Mouse (Mus musculus): ENCODE data around the gene Pno1. TPM values are rescaled to one million over a fixed set of nuclear protein-coding genes. Genes with fewer than 3 reads are reported as not detected.

Pno1 gene
- polyA plus RNA-seq, 1 experiment from 2014 or later = 84.5 TPM

DNA sequence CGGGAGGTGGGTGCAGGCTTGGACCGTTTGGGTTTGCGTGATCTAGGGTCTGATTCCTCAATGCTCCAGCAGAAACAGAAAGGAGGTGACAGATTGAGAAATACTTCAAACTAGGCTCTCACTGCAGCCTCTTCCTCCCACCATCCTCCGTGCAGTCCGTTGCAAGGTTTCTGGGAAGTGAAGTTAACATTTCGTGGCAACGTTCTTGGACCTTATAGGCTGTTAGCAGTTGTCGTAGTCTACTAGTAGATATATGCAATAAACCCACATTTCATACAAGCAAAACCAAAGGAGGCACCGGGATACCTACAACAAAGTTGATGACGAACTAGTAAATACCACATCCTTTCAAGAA is 750 bp upstream of the Pno1 start:
- Histone ChIP-seq H3K4me2 (replicated peaks) (peak overlapping the region; percentile 74), H3K9ac (peak overlapping the region; percentile 73), H3K4me1 (peaks cover 20% of the 10 kb centered on the region), H3K4me3 (peak overlapping the region; percentile 94), H3K27ac (0 out of 2 replicates have a peak overlapping the region, but pooled peaks have one; percentile 31), H3K9me3 (no peaks in the 10 kb centered on the region), H3K27me3 (no peaks in the 10 kb centered on the region), H3K36me3 (peaks cover 15% of the 10 kb centered on the region)
- 3% methylated on average over 10 of the region's 10 CpGs for whole genome bisulfite sequencing
- ATAC-seq (ENCODE audit: insufficient number of reproducible peaks, insufficient read depth, low FRiP score, low TSS enrichment) = no peak

DNA sequence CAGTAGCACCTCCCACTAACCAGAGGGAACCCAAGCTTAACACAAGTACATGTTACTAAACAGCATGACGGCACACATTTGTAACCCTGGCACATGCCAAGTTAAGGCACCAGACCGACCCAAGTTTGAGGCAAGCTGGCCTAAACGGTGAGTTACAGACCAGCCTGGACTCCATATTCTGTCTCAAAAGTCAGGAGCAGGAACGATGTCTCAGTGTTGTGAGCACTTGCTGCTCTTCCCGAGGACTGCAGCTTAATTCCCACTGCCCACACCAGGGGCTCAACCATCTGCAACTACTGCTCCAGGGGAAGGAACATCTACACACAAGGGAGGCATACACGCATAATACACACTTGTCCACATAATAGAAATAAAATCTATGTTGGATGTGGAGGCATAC is 8.9 kb downstream of the Pno1 start:
- Histone ChIP-seq H3K36me3 (peaks cover 38% of the 10 kb centered on the region), H3K4me2 (replicated peaks) (no peak overlapping the region), H3K27me3 (no peaks in the 10 kb centered on the region), H3K9ac (no peak overlapping the region), H3K27ac (no peak overlapping the region), H3K9me3 (no peaks in the 10 kb centered on the region), H3K4me3 (no peak overlapping the region), H3K4me1 (no peaks in the 10 kb centered on the region)
- 87% methylated on average over 6 of the region's 6 CpGs for WGBS
- ATAC-seq (ENCODE audit: insufficient number of reproducible peaks, insufficient read depth, low FRiP score, low TSS enrichment) = no peak

DNA sequence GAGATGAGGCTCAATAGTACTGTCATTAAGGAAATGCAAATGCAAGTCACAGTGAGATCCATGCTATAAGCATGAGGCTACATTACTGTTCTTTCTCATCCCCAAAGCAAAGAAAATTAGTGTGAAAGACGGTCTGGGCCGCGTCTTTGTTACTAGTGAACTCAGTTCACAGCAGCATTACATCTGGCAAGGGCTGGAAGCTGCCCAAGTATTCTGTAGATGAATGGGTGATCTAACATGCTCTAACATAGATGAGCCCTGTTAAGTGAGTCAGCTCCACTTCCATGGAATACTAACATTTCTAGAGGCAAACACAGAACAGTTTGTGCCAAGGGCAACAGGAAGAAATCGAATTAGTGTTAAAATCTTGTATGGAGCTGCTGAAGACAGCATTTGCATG is 10.4 kb downstream of the Pno1 start:
- no peak overlapping the region for H3K27ac ChIP-seq
- H3K4me1 ChIP-seq = no peaks in the 10 kb centered on the region
- 93% methylated on average over 4 of the region's 4 CpGs for WGBS
- no peak for ATAC-seq (ENCODE audit: insufficient number of reproducible peaks, insufficient read depth, low FRiP score, low TSS enrichment)
- H3K9me3 ChIP-seq = no peaks in the 10 kb centered on the region
- no peak overlapping the region for H3K9ac ChIP-seq
- H3K4me2 ChIP-seq (replicated peaks) = no peak overlapping the region
- H3K4me3 ChIP-seq = no peak overlapping the region
- peaks cover 45% of the 10 kb centered on the region for H3K36me3 ChIP-seq
- H3K27me3 ChIP-seq = no peaks in the 10 kb centered on the region

DNA sequence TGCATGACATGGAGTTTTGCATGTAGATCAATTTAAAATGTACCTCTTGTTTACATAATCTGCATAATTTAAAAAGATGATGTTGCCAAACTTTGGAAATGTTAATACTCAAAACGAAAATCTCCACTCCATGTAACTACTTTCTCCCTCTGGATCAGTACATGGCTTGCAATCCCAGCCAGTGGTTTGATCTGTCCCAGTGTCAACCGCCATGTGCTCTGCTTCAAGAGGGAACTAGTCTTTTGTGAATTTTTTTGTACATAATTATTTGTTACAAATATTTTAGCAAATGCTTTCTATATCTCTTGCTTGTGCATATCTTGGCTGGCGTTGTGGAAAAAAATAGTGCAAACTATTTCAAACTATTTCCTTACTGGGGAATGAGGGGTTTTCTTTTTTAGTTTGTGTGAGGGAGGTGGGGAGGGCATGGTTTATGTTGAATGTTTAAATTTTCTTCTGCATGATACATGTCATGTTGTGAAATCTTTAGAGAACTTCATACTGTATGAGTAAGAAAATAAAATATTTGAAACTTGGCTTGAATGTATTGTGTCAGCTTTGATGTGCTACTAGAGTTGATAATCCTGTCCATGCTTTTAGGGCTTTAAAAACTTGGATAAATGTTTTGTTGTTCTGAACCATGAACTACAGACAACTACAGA is 11.4 kb downstream of the Pno1 start:
- WGBS = 93% methylated on average over 3 of the region's 3 CpGs
- no peak overlapping the region for H3K27ac ChIP-seq
- no peak overlapping the region for H3K4me2 ChIP-seq (replicated peaks)
- H3K9ac ChIP-seq = no peak overlapping the region
- peaks cover 53% of the 10 kb centered on the region for H3K36me3 ChIP-seq
- H3K27me3 ChIP-seq = no peaks in the 10 kb centered on the region
- H3K4me1 ChIP-seq = no peaks in the 10 kb centered on the region
- no peaks in the 10 kb centered on the region for H3K9me3 ChIP-seq
- no peak overlapping the region for H3K4me3 ChIP-seq
- no peak for ATAC-seq (ENCODE audit: insufficient number of reproducible peaks, insufficient read depth, low FRiP score, low TSS enrichment)

DNA sequence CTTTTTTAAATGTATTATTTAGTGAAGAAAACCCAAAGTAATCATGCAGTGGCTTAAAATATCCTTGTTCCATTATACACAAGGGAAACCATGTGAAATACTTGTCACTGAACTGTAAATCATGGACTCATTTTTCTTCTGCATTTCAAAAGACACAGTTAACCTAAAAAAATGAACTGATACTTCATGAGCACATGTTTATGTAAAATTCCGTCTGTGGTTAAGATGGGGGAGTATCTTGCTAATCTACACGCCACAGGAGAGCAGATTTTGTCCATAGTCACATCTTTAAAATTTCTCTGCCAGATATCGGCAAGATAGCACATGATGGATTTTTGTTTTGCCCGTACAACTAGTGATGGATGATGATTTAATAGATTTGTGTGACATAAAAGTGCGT is 12.2 kb downstream of the Pno1 start:
- H3K27me3 ChIP-seq = no peaks in the 10 kb centered on the region
- H3K9me3 ChIP-seq = no peaks in the 10 kb centered on the region
- no peak for ATAC-seq (ENCODE audit: insufficient number of reproducible peaks, insufficient read depth, low FRiP score, low TSS enrichment)
- H3K4me2 ChIP-seq (replicated peaks) = no peak overlapping the region
- H3K4me1 ChIP-seq = no peaks in the 10 kb centered on the region
- 89% methylated on average over 5 of the region's 5 CpGs for WGBS
- H3K27ac ChIP-seq = no peak overlapping the region
- H3K4me3 ChIP-seq = no peak overlapping the region
- no peak overlapping the region for H3K9ac ChIP-seq
- peaks cover 59% of the 10 kb centered on the region for H3K36me3 ChIP-seq

DNA sequence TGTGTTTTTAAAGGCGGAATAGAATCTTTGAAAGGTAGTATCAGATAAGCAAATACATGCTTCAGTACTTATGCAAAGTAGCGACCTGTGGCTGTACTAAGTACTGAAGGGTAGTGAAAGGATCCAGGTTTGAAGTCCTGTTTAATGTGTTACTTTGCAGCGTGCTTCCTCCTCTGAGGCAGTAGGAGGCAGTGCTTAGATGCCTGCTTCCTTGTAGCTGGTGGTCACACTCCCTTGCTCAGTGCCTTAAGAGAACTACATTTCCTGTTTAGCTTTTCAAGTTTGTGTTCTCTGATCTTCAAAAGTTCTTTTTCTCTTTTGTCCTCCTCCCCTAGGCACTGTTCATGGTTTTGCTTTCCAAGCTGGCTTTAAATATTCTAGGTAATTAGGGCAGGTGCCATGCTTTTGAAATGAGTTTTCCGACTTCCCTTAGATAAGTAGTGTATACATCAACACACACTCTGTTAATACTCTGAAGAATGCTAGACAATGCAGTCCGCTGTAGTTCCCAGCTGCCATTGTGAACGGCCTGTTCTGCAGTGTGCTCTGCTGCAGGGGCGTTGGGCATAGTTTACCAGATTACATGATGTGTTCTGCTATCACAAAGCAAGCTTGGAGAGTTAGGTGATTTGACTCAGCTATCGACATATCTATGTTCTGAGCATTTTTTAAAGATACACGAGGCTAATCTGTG is 19.1 kb downstream of the Pno1 start:
- no peak overlapping the region for H3K27ac ChIP-seq
- no peaks in the 10 kb centered on the region for H3K27me3 ChIP-seq
- H3K9ac ChIP-seq = no peak overlapping the region
- H3K36me3 ChIP-seq = peaks cover 30% of the 10 kb centered on the region
- H3K9me3 ChIP-seq = no peaks in the 10 kb centered on the region
- H3K4me2 ChIP-seq (replicated peaks) = no peak overlapping the region
- H3K4me3 ChIP-seq = no peak overlapping the region
- no peak for ATAC-seq (ENCODE audit: insufficient number of reproducible peaks, insufficient read depth, low FRiP score, low TSS enrichment)
- no peaks in the 10 kb centered on the region for H3K4me1 ChIP-seq
- 78% methylated on average over 9 of the region's 9 CpGs for WGBS

DNA sequence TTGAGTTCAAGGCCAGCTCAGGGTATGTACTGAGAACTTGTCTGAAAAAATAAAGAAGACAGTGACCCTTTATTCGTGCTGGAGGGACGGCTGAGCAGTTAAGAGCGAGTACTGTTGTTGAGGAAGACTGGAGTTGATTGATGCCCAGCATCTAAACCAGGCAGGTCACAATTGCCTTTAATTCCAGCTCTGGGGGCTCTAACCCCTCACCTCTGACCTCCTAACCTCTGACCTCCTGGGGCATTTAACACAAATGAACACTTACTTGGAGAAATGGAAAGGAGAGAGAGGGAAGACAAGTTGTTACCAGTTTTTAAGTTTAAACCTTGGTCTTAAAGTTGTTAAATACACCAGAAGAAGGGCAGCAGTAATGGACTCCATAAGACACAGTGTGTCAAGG is 22.6 kb downstream of the Pno1 start:
- no peak overlapping the region for H3K4me2 ChIP-seq (replicated peaks)
- H3K4me3 ChIP-seq = no peak overlapping the region
- no peaks in the 10 kb centered on the region for H3K9me3 ChIP-seq
- no peaks in the 10 kb centered on the region for H3K27me3 ChIP-seq
- WGBS = 18% methylated on average over 3 of the region's 3 CpGs
- no peaks in the 10 kb centered on the region for H3K4me1 ChIP-seq
- H3K9ac ChIP-seq = no peak overlapping the region
- no peaks in the 10 kb centered on the region for H3K36me3 ChIP-seq
- no peak overlapping the region for H3K27ac ChIP-seq
- ATAC-seq (ENCODE audit: insufficient number of reproducible peaks, insufficient read depth, low FRiP score, low TSS enrichment) = no peak

DNA sequence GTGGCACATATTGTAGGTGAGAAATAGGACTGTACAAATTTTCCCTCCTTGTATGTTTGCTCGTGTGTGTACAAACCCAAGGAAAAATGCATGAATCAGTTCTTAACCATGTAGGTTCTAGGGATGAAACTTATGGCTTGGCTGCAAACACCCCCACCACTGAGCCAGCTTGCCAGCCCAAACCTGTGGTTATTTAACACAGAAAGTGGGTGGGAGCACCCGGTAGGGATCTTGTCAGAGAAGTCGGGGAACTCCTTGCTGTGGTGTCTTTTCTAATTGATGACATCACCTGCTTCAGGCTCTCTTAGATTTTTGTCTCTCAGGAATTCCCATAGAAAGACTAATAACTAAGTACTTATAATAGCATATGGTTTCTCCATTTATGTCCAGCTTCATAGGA is 23.7 kb downstream of the Pno1 start:
- no peak overlapping the region for H3K4me2 ChIP-seq (replicated peaks)
- H3K4me3 ChIP-seq = no peak overlapping the region
- H3K9ac ChIP-seq = no peak overlapping the region
- H3K4me1 ChIP-seq = no peaks in the 10 kb centered on the region
- no peak overlapping the region for H3K27ac ChIP-seq
- no peak for ATAC-seq (ENCODE audit: insufficient number of reproducible peaks, insufficient read depth, low FRiP score, low TSS enrichment)
- H3K9me3 ChIP-seq = no peaks in the 10 kb centered on the region
- H3K36me3 ChIP-seq = 0 out of 2 replicates have a peak, but pooled peaks cover 2% of the 10 kb centered on the region
- WGBS = 82% methylated on average over 3 of the region's 3 CpGs
- no peaks in the 10 kb centered on the region for H3K27me3 ChIP-seq

DNA sequence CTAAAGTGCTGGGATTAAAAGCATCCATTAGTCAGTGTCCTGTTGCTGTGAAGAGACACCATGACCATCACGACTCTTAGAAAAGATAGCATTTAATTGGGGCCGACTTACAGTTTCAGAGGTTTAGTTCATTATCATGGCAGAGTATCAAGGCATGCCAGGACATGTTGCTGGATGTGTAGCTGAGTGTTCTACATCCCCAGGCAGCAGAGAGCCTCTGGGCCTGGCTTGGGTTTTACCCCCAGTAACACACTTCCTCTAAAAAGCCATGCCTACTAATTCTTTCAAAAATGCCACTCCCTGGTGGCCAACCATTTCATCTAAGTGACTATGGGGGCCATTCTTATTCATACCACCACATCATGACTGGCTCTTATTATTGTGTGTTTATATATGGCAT is 28.2 kb downstream of the Pno1 start:
- H3K4me3 ChIP-seq = no peak overlapping the region
- H3K9me3 ChIP-seq = no peaks in the 10 kb centered on the region
- H3K4me2 ChIP-seq (replicated peaks) = no peak overlapping the region
- H3K9ac ChIP-seq = no peak overlapping the region
- no peaks in the 10 kb centered on the region for H3K27me3 ChIP-seq
- no peak overlapping the region for H3K27ac ChIP-seq
- 0 out of 2 replicates have a peak, but pooled peaks cover 2% of the 10 kb centered on the region for H3K36me3 ChIP-seq
- no peak for ATAC-seq (ENCODE audit: insufficient number of reproducible peaks, insufficient read depth, low FRiP score, low TSS enrichment)
- H3K4me1 ChIP-seq = no peaks in the 10 kb centered on the region
- 87% methylated on average over 2 of the region's 2 CpGs for WGBS

DNA sequence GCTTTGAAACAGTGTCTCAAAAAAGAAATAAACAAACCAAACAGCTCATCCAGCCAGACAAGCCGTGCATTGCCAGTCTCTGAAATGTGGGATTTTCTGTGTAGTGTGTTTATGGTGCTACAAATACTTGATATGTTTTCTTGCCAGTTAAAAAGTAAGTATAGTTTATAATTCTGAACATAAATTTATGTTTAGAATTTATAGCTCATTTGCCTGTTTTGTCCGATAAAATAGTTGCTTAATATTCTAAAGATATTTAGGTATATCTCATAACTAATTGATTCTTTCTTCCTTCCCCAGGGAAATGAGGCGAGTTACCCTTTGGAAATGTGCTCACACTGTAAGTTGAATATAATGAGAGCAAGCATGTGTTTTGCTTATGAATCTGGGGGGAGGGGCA is 29.6 kb downstream of the Pno1 start, which contains the start of gene Wdr92:
Gene Wdr92 (plus strand): TSS at position 301 of the 400 bp plus-strand sequence.
- Histone ChIP-seq H3K27me3 (no peaks in the 10 kb centered on the region), H3K4me3 (no peak within 1 kb of the TSS), H3K27ac (no peak within 1 kb of the TSS), H3K4me1 (no peaks in the 10 kb centered on the region), H3K9me3 (no peaks in the 10 kb centered on the region), H3K4me2 (replicated peaks) (no peak within 1 kb of the TSS), H3K36me3 (0 out of 2 replicates have a peak, but pooled peaks cover 2% of the 10 kb centered on the region), H3K9ac (no peak within 1 kb of the TSS)
- no peak for ATAC-seq (ENCODE audit: insufficient number of reproducible peaks, insufficient read depth, low FRiP score, low TSS enrichment)
- 68% methylated on average over 3 of the region's 3 CpGs for WGBS

DNA sequence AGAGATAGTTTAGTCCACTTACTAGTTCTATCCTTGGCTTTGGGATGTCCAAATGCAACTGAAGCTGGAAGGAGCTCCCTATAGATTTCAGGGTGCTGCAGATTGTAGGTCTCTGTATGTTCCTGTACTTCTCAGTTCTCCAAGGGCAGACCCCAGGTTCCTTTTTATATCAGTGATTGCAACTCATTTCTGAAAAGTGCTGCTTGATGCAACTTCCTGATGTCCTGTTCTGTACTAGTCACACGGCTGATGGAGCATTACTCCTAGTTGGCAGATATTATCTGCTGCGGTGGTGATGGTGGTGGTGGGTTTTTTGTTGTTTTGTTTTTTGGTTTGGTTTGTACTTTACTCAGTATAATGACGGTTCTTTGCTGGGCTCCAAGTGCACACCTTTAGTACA is 30.6 kb downstream of the Pno1 start:
- 82% methylated on average over 3 of the region's 3 CpGs for WGBS
- Histone ChIP-seq H3K4me3 (no peak overlapping the region), H3K9me3 (no peaks in the 10 kb centered on the region)

DNA sequence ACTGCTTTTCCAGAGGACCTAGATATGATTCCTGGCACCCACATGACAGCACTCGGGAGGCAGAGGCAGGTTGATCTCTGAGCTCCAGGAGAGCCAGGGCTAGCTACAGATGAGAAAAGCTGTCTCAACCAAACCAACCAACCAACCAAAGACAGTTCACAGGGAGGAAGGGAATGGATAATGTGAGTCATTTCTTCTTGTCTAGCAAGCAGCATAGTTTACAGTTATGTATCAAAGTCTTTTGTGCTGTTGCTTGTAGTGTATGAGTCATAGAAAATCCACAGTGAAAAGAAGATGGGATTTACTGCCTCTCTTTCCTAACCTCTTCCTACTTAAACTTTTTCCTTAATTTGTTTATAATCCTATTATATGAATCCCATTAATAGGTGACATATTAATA is 34.7 kb downstream of the Pno1 start:
- no peak overlapping the region for H3K4me3 ChIP-seq
- ATAC-seq (ENCODE audit: insufficient number of reproducible peaks, insufficient read depth, low FRiP score, low TSS enrichment) = no peak
- H3K27me3 ChIP-seq = no peaks in the 10 kb centered on the region

More for the DNA sequence above, 30.6 kb downstream of the Pno1 start:
- Histone ChIP-seq H3K9ac (no peak overlapping the region), H3K27me3 (no peaks in the 10 kb centered on the region), H3K36me3 (0 out of 2 replicates have a peak, but pooled peaks cover 2% of the 10 kb centered on the region), H3K4me1 (no peaks in the 10 kb centered on the region), H3K27ac (no peak overlapping the region), H3K4me2 (replicated peaks) (no peak overlapping the region)
- ATAC-seq (ENCODE audit: insufficient number of reproducible peaks, insufficient read depth, low FRiP score, low TSS enrichment) = no peak

More for the DNA sequence above, 34.7 kb downstream of the Pno1 start:
- Histone ChIP-seq H3K36me3 (peaks cover 6% of the 10 kb centered on the region; the same call in 1 of the 2 replicates), H3K27ac (no peak overlapping the region), H3K9me3 (no peaks in the 10 kb centered on the region), H3K4me2 (replicated peaks) (no peak overlapping the region), H3K9ac (no peak overlapping the region), H3K4me1 (no peaks in the 10 kb centered on the region)
- WGBS = 96% methylated on average over 1 of the region's 1 CpGs

All from embryonic facial prominence, embryonic 12.5 days (tissue).